Mouse (Mus musculus): Measurements from ENCODE around the gene Etnk2.

DNA sequence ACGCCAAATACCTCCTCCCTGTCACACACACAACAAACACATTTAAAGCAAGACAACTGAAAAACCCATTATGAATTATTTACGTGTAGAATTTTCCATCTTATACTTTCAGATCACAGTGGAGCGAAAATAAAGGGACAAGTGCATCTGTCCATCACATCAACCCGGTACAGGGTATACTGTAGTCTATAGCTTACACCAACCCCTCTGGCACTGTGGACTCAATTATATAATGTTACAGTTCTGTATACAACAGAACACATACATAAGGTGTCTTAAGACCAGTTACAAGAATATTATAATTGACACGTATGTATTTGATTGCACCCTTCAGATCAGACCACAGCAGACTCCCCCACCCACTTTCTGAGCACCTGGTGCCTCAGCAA, 33.7 kb downstream of the Etnk2 start:
- TF ChIP-seq POLR2A (IDR thresholded peaks at IDR 0.05; ENCODE audit: borderline replicate concordance, extremely low read depth, low read depth, low read length), result no peak
- TF ChIP-seq CTCF (IDR thresholded peaks at IDR 0.05; ENCODE audit: insufficient read depth, low read length), result no peak

All from lung, adult 2 months (tissue).